In genomic region chr19:33159897-33160296, GRCm38 (mm10) we compare ENCODE assay signal across 29 mouse cellular contexts.
"Had no signal": no experiment of that assay in that cellular context is flagged by ENCODE, and none has a peak within 500 bp of the region (broad histone marks: within the 10 kb centered on the region; RNA-seq: fewer than 3 reads in every experiment).

No protein-coding gene starts in this region.

- H3K4me1 ChIP-seq: heart, embryonic 10.5 days; heart, embryonic 12.5 days; hindbrain, embryonic 10.5 days; hindbrain, embryonic 12.5 days; hindbrain, embryonic 15.5 days; kidney, embryonic 15.5 days; limb, embryonic 10.5 days; limb, embryonic 12.5 days; liver, embryonic 13.5 days; liver, embryonic 15.5 days had no signal

- H3K9me3 ChIP-seq: heart, embryonic 10.5 days; hindbrain, embryonic 10.5 days; hindbrain, embryonic 12.5 days; hindbrain, embryonic 15.5 days; kidney, embryonic 15.5 days; limb, embryonic 10.5 days; limb, embryonic 12.5 days; liver, embryonic 13.5 days; liver, embryonic 15.5 days had no signal

- H3K4me3 ChIP-seq: gastrocnemius, adult 2 months; heart, embryonic 10.5 days; heart, embryonic 12.5 days; hindbrain, embryonic 10.5 days; hindbrain, embryonic 12.5 days; hindbrain, embryonic 15.5 days; kidney, embryonic 15.5 days; left cerebral cortex, adult 2 months; limb, embryonic 10.5 days; limb, embryonic 12.5 days; liver, embryonic 13.5 days; liver, embryonic 15.5 days had no signal

- DNase-seq: gastrocnemius, adult 2 months; gastrocnemius, postnatal 10 days; gastrocnemius, postnatal 25 days; heart, adult 18-20 months; heart, postnatal 10 days; heart, postnatal 4 days; kidney, adult 11 months; kidney, adult 2 months; kidney, adult 9 months; kidney, postnatal 14 days; kidney, postnatal 36 days; layer of hippocampus, adult 9-11 months; layer of hippocampus, postnatal 36 days; liver; liver, embryonic 13.5 days had no signal

- ATAC-seq: hindbrain, postnatal 0 days; intestine, embryonic 16.5 days had no signal

- H3K9ac ChIP-seq: heart, embryonic 12.5 days; hindbrain, embryonic 12.5 days; hindbrain, embryonic 15.5 days; kidney, embryonic 15.5 days; limb, embryonic 12.5 days; liver, embryonic 13.5 days; liver, embryonic 15.5 days had no signal

- H3K36me3 ChIP-seq: heart, embryonic 10.5 days; heart, embryonic 12.5 days; hindbrain, embryonic 10.5 days; hindbrain, embryonic 12.5 days; hindbrain, embryonic 15.5 days; kidney, embryonic 15.5 days; limb, embryonic 10.5 days; limb, embryonic 12.5 days; liver, embryonic 13.5 days; liver, embryonic 15.5 days had no signal

- H3K27ac ChIP-seq: gastrocnemius, adult 2 months; heart, embryonic 10.5 days; hindbrain, embryonic 10.5 days; hindbrain, embryonic 12.5 days; hindbrain, embryonic 15.5 days; hindbrain, postnatal 0 days; kidney, embryonic 15.5 days; kidney, postnatal 0 days; left cerebral cortex, adult 2 months; limb, embryonic 10.5 days; limb, embryonic 12.5 days; liver, embryonic 13.5 days; liver, embryonic 15.5 days had no signal

- H3K4me2 ChIP-seq: heart, embryonic 12.5 days; hindbrain, embryonic 12.5 days; hindbrain, embryonic 15.5 days; kidney, embryonic 15.5 days; limb, embryonic 12.5 days; liver, embryonic 11.5 days; liver, embryonic 13.5 days; liver, embryonic 15.5 days had no signal

- H3K27me3 ChIP-seq: hindbrain, embryonic 12.5 days; hindbrain, embryonic 15.5 days; kidney, embryonic 15.5 days; limb, embryonic 12.5 days; liver, embryonic 13.5 days; liver, embryonic 15.5 days had no signal
